Mouse (Mus musculus): Measurements from ENCODE around the gene Hpgd. TPM values are rescaled to one million over a fixed set of nuclear protein-coding genes. Genes with fewer than 3 reads are reported as not detected.
A peak's percentile ranks its signal among the peaks of the same experiment; 100 is the strongest.

The Hpgd gene
- polyA plus RNA-seq, 1 experiment from 2014 or later = 5.5 TPM

- no peaks in the 10 kb centered on the region for H3K27me3 ChIP-seq (ENCODE audit: control insufficient read depth, insufficient read depth, low read length)
- H3K9me3 ChIP-seq (ENCODE audit: control insufficient read depth, low read length) = no peaks in the 10 kb centered on the region
- no peak overlapping the region for H3K4me3 ChIP-seq (replicated peaks; ENCODE audit: low read depth, low read length)
- ATAC-seq (ENCODE audit: low FRiP score, low TSS enrichment) (no peak), DNase-seq (no peak)
- H3K4me1 ChIP-seq (ENCODE audit: control insufficient read depth, insufficient read depth, low read length) = no peaks in the 10 kb centered on the region
- H3K4me2 ChIP-seq (ENCODE audit: low read length) = no peak overlapping the region
- no peaks in the 10 kb centered on the region for H3K36me3 ChIP-seq (ENCODE audit: control insufficient read depth, insufficient read depth, low read length)
- H3K9ac ChIP-seq (replicated peaks; ENCODE audit: low read length) = no peak overlapping the region
- 90% methylated on average over 8 of the region's 8 CpGs for WGBS
- H3K27ac ChIP-seq (replicated peaks; ENCODE audit: low read depth, low read length) = no peak overlapping the region
Measured at GRCm38 (mm10) chr8:56336771-56337170, 42.4 kb downstream of the Hpgd start.

- Histone ChIP-seq H3K4me1 (ENCODE audit: control insufficient read depth, insufficient read depth, low read length) (no peaks in the 10 kb centered on the region), H3K27ac (replicated peaks; ENCODE audit: low read depth, low read length) (no peak overlapping the region), H3K4me2 (ENCODE audit: low read length) (no peak overlapping the region), H3K27me3 (ENCODE audit: control insufficient read depth, insufficient read depth, low read length) (no peaks in the 10 kb centered on the region), H3K9me3 (ENCODE audit: control insufficient read depth, low read length) (no peaks in the 10 kb centered on the region), H3K4me3 (replicated peaks; ENCODE audit: low read depth, low read length) (no peak overlapping the region), H3K36me3 (ENCODE audit: control insufficient read depth, insufficient read depth, low read length) (no peaks in the 10 kb centered on the region), H3K9ac (replicated peaks; ENCODE audit: low read length) (no peak overlapping the region)
- DNase-seq (peak; percentile 8), ATAC-seq (ENCODE audit: low FRiP score, low TSS enrichment) (no peak)
- WGBS = 91% methylated on average over 6 of the region's 6 CpGs
Measured at GRCm38 (mm10) chr8:56343505-56343904, 49.1 kb downstream of the Hpgd start.

GRCm38 (mm10) chr8:56343940-56344339 is 49.6 kb downstream of the Hpgd start:
- Histone ChIP-seq H3K27me3 (ENCODE audit: control insufficient read depth, insufficient read depth, low read length) (no peaks in the 10 kb centered on the region), H3K9ac (replicated peaks; ENCODE audit: low read length) (no peak overlapping the region), H3K4me2 (ENCODE audit: low read length) (no peak overlapping the region), H3K36me3 (ENCODE audit: control insufficient read depth, insufficient read depth, low read length) (no peaks in the 10 kb centered on the region), H3K9me3 (ENCODE audit: control insufficient read depth, low read length) (no peaks in the 10 kb centered on the region), H3K4me1 (ENCODE audit: control insufficient read depth, insufficient read depth, low read length) (no peaks in the 10 kb centered on the region), H3K4me3 (replicated peaks; ENCODE audit: low read depth, low read length) (no peak overlapping the region), H3K27ac (replicated peaks; ENCODE audit: low read depth, low read length) (no peak overlapping the region)
- WGBS = 76% methylated on average over 2 of the region's 2 CpGs
- DNase-seq = no peak
- no peak for ATAC-seq (ENCODE audit: low FRiP score, low TSS enrichment)

GRCm38 (mm10) chr8:56344359-56344758 is 50.0 kb downstream of the Hpgd start:
- Histone ChIP-seq H3K4me1 (ENCODE audit: control insufficient read depth, insufficient read depth, low read length) (no peaks in the 10 kb centered on the region), H3K27me3 (ENCODE audit: control insufficient read depth, insufficient read depth, low read length) (no peaks in the 10 kb centered on the region), H3K4me3 (replicated peaks; ENCODE audit: low read depth, low read length) (no peak overlapping the region), H3K9ac (replicated peaks; ENCODE audit: low read length) (no peak overlapping the region), H3K9me3 (ENCODE audit: control insufficient read depth, low read length) (no peaks in the 10 kb centered on the region), H3K27ac (replicated peaks; ENCODE audit: low read depth, low read length) (no peak overlapping the region), H3K36me3 (ENCODE audit: control insufficient read depth, insufficient read depth, low read length) (no peaks in the 10 kb centered on the region), H3K4me2 (ENCODE audit: low read length) (no peak overlapping the region)
- WGBS = 74% methylated on average over 1 of the region's 1 CpGs
- DNase-seq (no peak), ATAC-seq (ENCODE audit: low FRiP score, low TSS enrichment) (no peak)

GRCm38 (mm10) chr8:56345641-56346420 is 51.4 kb downstream of the Hpgd start:
- Histone ChIP-seq H3K36me3 (ENCODE audit: control insufficient read depth, insufficient read depth, low read length) (no peaks in the 10 kb centered on the region), H3K4me2 (ENCODE audit: low read length) (no peak overlapping the region), H3K9ac (replicated peaks; ENCODE audit: low read length) (no peak overlapping the region), H3K4me3 (replicated peaks; ENCODE audit: low read depth, low read length) (no peak overlapping the region), H3K4me1 (ENCODE audit: control insufficient read depth, insufficient read depth, low read length) (no peaks in the 10 kb centered on the region), H3K27me3 (ENCODE audit: control insufficient read depth, insufficient read depth, low read length) (no peaks in the 10 kb centered on the region), H3K9me3 (ENCODE audit: control insufficient read depth, low read length) (no peaks in the 10 kb centered on the region), H3K27ac (replicated peaks; ENCODE audit: low read depth, low read length) (no peak overlapping the region)
- 91% methylated on average over 5 of the region's 5 CpGs for WGBS
- ATAC-seq (ENCODE audit: low FRiP score, low TSS enrichment) = no peak
- DNase-seq = no peak

- no peak overlapping the region for H3K9ac ChIP-seq (replicated peaks; ENCODE audit: low read length)
- H3K27ac ChIP-seq (replicated peaks; ENCODE audit: low read depth, low read length) = no peak overlapping the region
- no peaks in the 10 kb centered on the region for H3K27me3 ChIP-seq (ENCODE audit: control insufficient read depth, insufficient read depth, low read length)
- 94% methylated on average over 2 of the region's 2 CpGs for WGBS
- H3K4me3 ChIP-seq (replicated peaks; ENCODE audit: low read depth, low read length) = no peak overlapping the region
- no peak overlapping the region for H3K4me2 ChIP-seq (ENCODE audit: low read length)
- H3K4me1 ChIP-seq (ENCODE audit: control insufficient read depth, insufficient read depth, low read length) = no peaks in the 10 kb centered on the region
- DNase-seq = no peak
- H3K9me3 ChIP-seq (ENCODE audit: control insufficient read depth, low read length) = no peaks in the 10 kb centered on the region
- H3K36me3 ChIP-seq (ENCODE audit: control insufficient read depth, insufficient read depth, low read length) = no peaks in the 10 kb centered on the region
- ATAC-seq (ENCODE audit: low FRiP score, low TSS enrichment) = no peak
Measured at GRCm38 (mm10) chr8:56363180-56363579, 68.8 kb downstream of the Hpgd start.

All from midbrain, embryonic 14.5 days (tissue).